Mouse (Mus musculus): ENCODE results near the gene Coro1a. TPM values are rescaled to one million over a fixed set of nuclear protein-coding genes. Genes with fewer than 3 reads are reported as not detected.
"Not testable (repeated sequence)": the region's sequence is repeated elsewhere in the genome, so short reads cannot be mapped to it uniquely, and the experiment has no call there.

Coro1a gene
- polyA plus RNA-seq, 1 experiment from 2014 or later: 86.6 TPM

- H3K27me3 ChIP-seq (replicated peaks): no peaks in the 10 kb centered on the region
- ATAC-seq: no peak
- no peak overlapping the region for H3K4me3 ChIP-seq
- no peaks in the 10 kb centered on the region for H3K4me1 ChIP-seq
- no peaks in the 10 kb centered on the region for H3K9me3 ChIP-seq (replicated peaks)
- no peaks in the 10 kb centered on the region for H3K36me3 ChIP-seq
- WGBS (ENCODE audit: insufficient replicate concordance): 75% methylated on average over 8 of the region's 8 CpGs
- no peak overlapping the region for H3K4me2 ChIP-seq
- no peak overlapping the region for H3K27ac ChIP-seq
- no peak overlapping the region for H3K9ac ChIP-seq
These were observed 28.5 kb upstream of the Coro1a start for GRCm38 (mm10) chr7:126736122-126736521.

GRCm38 (mm10) chr7:126730256-126730789 lies 22.7 kb upstream of the Coro1a start:
- not testable (repeated sequence) for H3K9ac ChIP-seq; H3K4me1 ChIP-seq; H3K4me2 ChIP-seq; H3K36me3 ChIP-seq; H3K27me3 ChIP-seq (replicated peaks); H3K4me3 ChIP-seq; H3K27ac ChIP-seq; ATAC-seq; H3K9me3 ChIP-seq (replicated peaks)
- WGBS (ENCODE audit: insufficient replicate concordance): 63% methylated on average over 4 of the region's 4 CpGs

GRCm38 (mm10) chr7:126725667-126726066 lies 18.1 kb upstream of the Coro1a start:
- Histone ChIP-seq H3K36me3 (no peaks in the 10 kb centered on the region), H3K4me2 (no peak overlapping the region), H3K27me3 (replicated peaks) (no peaks in the 10 kb centered on the region), H3K9me3 (replicated peaks) (peaks cover 7% of the 10 kb centered on the region; the same call in 1 of the 2 replicates), H3K9ac (no peak overlapping the region), H3K4me1 (no peaks in the 10 kb centered on the region), H3K27ac (no peak overlapping the region), H3K4me3 (no peak overlapping the region)
- no peak for ATAC-seq
- WGBS (ENCODE audit: insufficient replicate concordance): 46% methylated on average over 5 of the region's 5 CpGs

GRCm38 (mm10) chr7:126725077-126725476 lies 17.5 kb upstream of the Coro1a start:
- 41% methylated on average over 3 of the region's 3 CpGs for WGBS (ENCODE audit: insufficient replicate concordance)
- Histone ChIP-seq H3K4me2 (no peak overlapping the region), H3K27me3 (replicated peaks) (no peaks in the 10 kb centered on the region), H3K36me3 (no peaks in the 10 kb centered on the region), H3K4me1 (no peaks in the 10 kb centered on the region), H3K4me3 (no peak overlapping the region), H3K27ac (no peak overlapping the region), H3K9ac (no peak overlapping the region), H3K9me3 (replicated peaks) (peaks cover 7% of the 10 kb centered on the region; the same call in 1 of the 2 replicates)
- ATAC-seq: no peak

- H3K9me3 ChIP-seq (replicated peaks): peaks cover 7% of the 10 kb centered on the region; the same call in 1 of the 2 replicates
- ATAC-seq: no peak
- WGBS (ENCODE audit: insufficient replicate concordance): 77% methylated on average over 13 of the region's 13 CpGs
- no peak overlapping the region for H3K9ac ChIP-seq
- no peak overlapping the region for H3K27ac ChIP-seq
- H3K4me2 ChIP-seq: no peak overlapping the region
- H3K36me3 ChIP-seq: no peaks in the 10 kb centered on the region
- no peaks in the 10 kb centered on the region for H3K4me1 ChIP-seq
- no peak overlapping the region for H3K4me3 ChIP-seq
- no peaks in the 10 kb centered on the region for H3K27me3 ChIP-seq (replicated peaks)
These were observed 14.0 kb upstream of the Coro1a start for GRCm38 (mm10) chr7:126721635-126722034.

- peaks cover 7% of the 10 kb centered on the region; the same call in 1 of the 2 replicates for H3K9me3 ChIP-seq (replicated peaks)
- no peak overlapping the region for H3K9ac ChIP-seq
- H3K4me1 ChIP-seq: no peaks in the 10 kb centered on the region
- H3K27me3 ChIP-seq (replicated peaks): no peaks in the 10 kb centered on the region
- H3K4me3 ChIP-seq: no peak overlapping the region
- no peak overlapping the region for H3K27ac ChIP-seq
- no peak overlapping the region for H3K4me2 ChIP-seq
- H3K36me3 ChIP-seq: no peaks in the 10 kb centered on the region
- WGBS (ENCODE audit: insufficient replicate concordance): 86% methylated on average over 5 of the region's 5 CpGs
- no peak for ATAC-seq
These were observed 11.3 kb upstream of the Coro1a start for GRCm38 (mm10) chr7:126718787-126719337.

GRCm38 (mm10) chr7:126717566-126717965 lies 10.0 kb upstream of the Coro1a start:
- ATAC-seq: no peak
- Histone ChIP-seq H3K4me3 (no peak overlapping the region), H3K27ac (no peak overlapping the region), H3K9ac (no peak overlapping the region), H3K4me1 (no peaks in the 10 kb centered on the region), H3K27me3 (replicated peaks) (no peaks in the 10 kb centered on the region), H3K9me3 (replicated peaks) (peaks cover 7% of the 10 kb centered on the region; the same call in 1 of the 2 replicates), H3K36me3 (no peaks in the 10 kb centered on the region), H3K4me2 (no peak overlapping the region)
- WGBS (ENCODE audit: insufficient replicate concordance): 66% methylated on average over 3 of the region's 3 CpGs

GRCm38 (mm10) chr7:126715679-126716078 lies 8.1 kb upstream of the Coro1a start:
- H3K4me2 ChIP-seq: no peak overlapping the region
- H3K9ac ChIP-seq: no peak overlapping the region
- H3K36me3 ChIP-seq: no peaks in the 10 kb centered on the region
- no peak overlapping the region for H3K27ac ChIP-seq
- no peaks in the 10 kb centered on the region for H3K27me3 ChIP-seq (replicated peaks)
- no peak overlapping the region for H3K4me3 ChIP-seq
- no peaks in the 10 kb centered on the region for H3K4me1 ChIP-seq
- WGBS (ENCODE audit: insufficient replicate concordance): 70% methylated on average over 4 of the region's 4 CpGs
- no peak for ATAC-seq
- H3K9me3 ChIP-seq (replicated peaks): no peaks in the 10 kb centered on the region

GRCm38 (mm10) chr7:126711910-126712309 lies 4.3 kb upstream of the Coro1a start:
- Histone ChIP-seq H3K27ac (no peak overlapping the region), H3K9ac (no peak overlapping the region), H3K27me3 (replicated peaks) (no peaks in the 10 kb centered on the region), H3K36me3 (no peaks in the 10 kb centered on the region), H3K9me3 (replicated peaks) (no peaks in the 10 kb centered on the region), H3K4me2 (no peak overlapping the region), H3K4me1 (peaks cover 9% of the 10 kb centered on the region), H3K4me3 (no peak overlapping the region)
- ATAC-seq: no peak
- 68% methylated on average over 3 of the region's 3 CpGs for WGBS (ENCODE audit: insufficient replicate concordance)

GRCm38 (mm10) chr7:126710266-126710665 lies 2.7 kb upstream of the Coro1a start:
- no peak overlapping the region for H3K27ac ChIP-seq
- H3K4me3 ChIP-seq: no peak overlapping the region
- no peaks in the 10 kb centered on the region for H3K36me3 ChIP-seq
- no peak for ATAC-seq
- H3K4me1 ChIP-seq: peaks cover 12% of the 10 kb centered on the region
- H3K9ac ChIP-seq: no peak overlapping the region
- no peaks in the 10 kb centered on the region for H3K9me3 ChIP-seq (replicated peaks)
- H3K27me3 ChIP-seq (replicated peaks): peaks cover 10% of the 10 kb centered on the region
- 34% methylated on average over 4 of the region's 4 CpGs for WGBS (ENCODE audit: insufficient replicate concordance)
- no peak overlapping the region for H3K4me2 ChIP-seq

GRCm38 (mm10) chr7:126708175-126708952 lies 777 bp upstream of the Coro1a start:
- no peaks in the 10 kb centered on the region for H3K9me3 ChIP-seq (replicated peaks)
- H3K4me1 ChIP-seq: peaks cover 30% of the 10 kb centered on the region
- H3K27ac ChIP-seq: no peak overlapping the region
- H3K9ac ChIP-seq: no peak overlapping the region
- H3K4me3 ChIP-seq: no peak overlapping the region
- no peaks in the 10 kb centered on the region for H3K36me3 ChIP-seq
- ATAC-seq: no peak
- WGBS (ENCODE audit: insufficient replicate concordance): 70% methylated on average over 10 of the region's 10 CpGs
- no peak overlapping the region for H3K4me2 ChIP-seq
- peaks cover 29% of the 10 kb centered on the region for H3K27me3 ChIP-seq (replicated peaks)
